Mouse (Mus musculus): ENCODE data around the gene Elovl5. TPM values are rescaled to one million over a fixed set of nuclear protein-coding genes. Genes with fewer than 3 reads are reported as not detected.

The Elovl5 gene
- polyA plus RNA-seq, 1 experiment from 2014 or later = 96.1 TPM

GRCm38 (mm10) chr9:78016288-78016687 is 99.1 kb downstream of the Elovl5 start:
- H3K4me3 ChIP-seq (ENCODE audit: low read depth, low read length) = no peak overlapping the region
- H3K9ac ChIP-seq (ENCODE audit: low read length) = no peak overlapping the region
- no peaks in the 10 kb centered on the region for H3K9me3 ChIP-seq (ENCODE audit: control insufficient read depth, low read length)
- 79% methylated on average over 15 of the region's 15 CpGs for WGBS
- H3K36me3 ChIP-seq (ENCODE audit: control insufficient read depth, insufficient read depth, low read length) = no peaks in the 10 kb centered on the region
- no peaks in the 10 kb centered on the region for H3K4me1 ChIP-seq (ENCODE audit: control insufficient read depth, insufficient read depth, low read length)
- DNase-seq (ENCODE audit: low spot score) (peak; percentile 11), ATAC-seq (ENCODE audit: insufficient read depth, low FRiP score, low TSS enrichment) (no peak)
- H3K27ac ChIP-seq (ENCODE audit: low read depth, low read length) = no peak overlapping the region
- no peaks in the 10 kb centered on the region for H3K27me3 ChIP-seq (ENCODE audit: control insufficient read depth, insufficient read depth, low read length)
- no peak overlapping the region for H3K4me2 ChIP-seq (ENCODE audit: low read depth)

GRCm38 (mm10) chr9:78021256-78021655 is 104.1 kb downstream of the Elovl5 start:
- Histone ChIP-seq H3K9me3 (ENCODE audit: control insufficient read depth, low read length) (no peaks in the 10 kb centered on the region), H3K27ac (ENCODE audit: low read depth, low read length) (no peak overlapping the region), H3K36me3 (ENCODE audit: control insufficient read depth, insufficient read depth, low read length) (no peaks in the 10 kb centered on the region), H3K4me3 (ENCODE audit: low read depth, low read length) (no peak overlapping the region), H3K9ac (ENCODE audit: low read length) (no peak overlapping the region), H3K4me2 (ENCODE audit: low read depth) (no peak overlapping the region), H3K27me3 (ENCODE audit: control insufficient read depth, insufficient read depth, low read length) (no peaks in the 10 kb centered on the region), H3K4me1 (ENCODE audit: control insufficient read depth, insufficient read depth, low read length) (0 out of 2 replicates have a peak, but pooled peaks cover 3% of the 10 kb centered on the region)
- peak; percentile 74 for ATAC-seq (ENCODE audit: insufficient read depth, low FRiP score, low TSS enrichment)
- DNase-seq (ENCODE audit: low spot score) = peak; percentile 51
- WGBS = 12% methylated on average over 9 of the region's 9 CpGs

- no peak for DNase-seq (ENCODE audit: low spot score)
- no peak for ATAC-seq (ENCODE audit: insufficient read depth, low FRiP score, low TSS enrichment)
- Histone ChIP-seq H3K4me1 (ENCODE audit: control insufficient read depth, insufficient read depth, low read length) (0 out of 2 replicates have a peak, but pooled peaks cover 3% of the 10 kb centered on the region), H3K4me3 (ENCODE audit: low read depth, low read length) (no peak overlapping the region), H3K9me3 (ENCODE audit: control insufficient read depth, low read length) (no peaks in the 10 kb centered on the region), H3K9ac (ENCODE audit: low read length) (no peak overlapping the region), H3K27me3 (ENCODE audit: control insufficient read depth, insufficient read depth, low read length) (no peaks in the 10 kb centered on the region), H3K27ac (ENCODE audit: low read depth, low read length) (no peak overlapping the region), H3K36me3 (ENCODE audit: control insufficient read depth, insufficient read depth, low read length) (no peaks in the 10 kb centered on the region), H3K4me2 (ENCODE audit: low read depth) (no peak overlapping the region)
- 79% methylated on average over 8 of the region's 8 CpGs for WGBS
Measured at GRCm38 (mm10) chr9:78022187-78022945, 105.2 kb downstream of the Elovl5 start.

GRCm38 (mm10) chr9:78024823-78025222 is 107.7 kb downstream of the Elovl5 start:
- H3K27me3 ChIP-seq (ENCODE audit: control insufficient read depth, insufficient read depth, low read length) = no peaks in the 10 kb centered on the region
- 0 out of 2 replicates have a peak, but pooled peaks cover 3% of the 10 kb centered on the region for H3K4me1 ChIP-seq (ENCODE audit: control insufficient read depth, insufficient read depth, low read length)
- DNase-seq (ENCODE audit: low spot score) (peak; percentile 57), ATAC-seq (ENCODE audit: insufficient read depth, low FRiP score, low TSS enrichment) (no peak)
- no peak overlapping the region for H3K9ac ChIP-seq (ENCODE audit: low read length)
- H3K36me3 ChIP-seq (ENCODE audit: control insufficient read depth, insufficient read depth, low read length) = no peaks in the 10 kb centered on the region
- H3K27ac ChIP-seq (ENCODE audit: low read depth, low read length) = no peak overlapping the region
- no peak overlapping the region for H3K4me3 ChIP-seq (ENCODE audit: low read depth, low read length)
- H3K9me3 ChIP-seq (ENCODE audit: control insufficient read depth, low read length) = no peaks in the 10 kb centered on the region
- no peak overlapping the region for H3K4me2 ChIP-seq (ENCODE audit: low read depth)
- WGBS = 20% methylated on average over 3 of the region's 3 CpGs

- no peak for ATAC-seq (ENCODE audit: insufficient read depth, low FRiP score, low TSS enrichment)
- no peak for DNase-seq (ENCODE audit: low spot score)
- Histone ChIP-seq H3K27ac (ENCODE audit: low read depth, low read length) (no peak overlapping the region), H3K9ac (ENCODE audit: low read length) (no peak overlapping the region), H3K27me3 (ENCODE audit: control insufficient read depth, insufficient read depth, low read length) (no peaks in the 10 kb centered on the region), H3K4me1 (ENCODE audit: control insufficient read depth, insufficient read depth, low read length) (no peaks in the 10 kb centered on the region), H3K4me3 (ENCODE audit: low read depth, low read length) (no peak overlapping the region), H3K9me3 (ENCODE audit: control insufficient read depth, low read length) (no peaks in the 10 kb centered on the region), H3K36me3 (ENCODE audit: control insufficient read depth, insufficient read depth, low read length) (no peaks in the 10 kb centered on the region), H3K4me2 (ENCODE audit: low read depth) (no peak overlapping the region)
- 86% methylated on average over 3 of the region's 3 CpGs for WGBS
Measured at GRCm38 (mm10) chr9:78027099-78027498, 109.9 kb downstream of the Elovl5 start.

- no peaks in the 10 kb centered on the region for H3K4me1 ChIP-seq (ENCODE audit: control insufficient read depth, insufficient read depth, low read length)
- 90% methylated on average over 10 of the region's 10 CpGs for WGBS
Measured at GRCm38 (mm10) chr9:78030835-78031456, 113.8 kb downstream of the Elovl5 start.

GRCm38 (mm10) chr9:78032930-78033329 is 115.8 kb downstream of the Elovl5 start:
- DNase-seq (ENCODE audit: low spot score) (no peak), ATAC-seq (ENCODE audit: insufficient read depth, low FRiP score, low TSS enrichment) (no peak)
- no peak overlapping the region for H3K4me3 ChIP-seq (ENCODE audit: low read depth, low read length)
- no peaks in the 10 kb centered on the region for H3K27me3 ChIP-seq (ENCODE audit: control insufficient read depth, insufficient read depth, low read length)
- no peaks in the 10 kb centered on the region for H3K4me1 ChIP-seq (ENCODE audit: control insufficient read depth, insufficient read depth, low read length)
- H3K9me3 ChIP-seq (ENCODE audit: control insufficient read depth, low read length) = no peaks in the 10 kb centered on the region
- H3K4me2 ChIP-seq (ENCODE audit: low read depth) = no peak overlapping the region
- H3K27ac ChIP-seq (ENCODE audit: low read depth, low read length) = no peak overlapping the region
- WGBS = 89% methylated on average over 4 of the region's 4 CpGs
- H3K36me3 ChIP-seq (ENCODE audit: control insufficient read depth, insufficient read depth, low read length) = no peaks in the 10 kb centered on the region
- H3K9ac ChIP-seq (ENCODE audit: low read length) = no peak overlapping the region

More at GRCm38 (mm10) chr9:78030835-78031456, 113.8 kb downstream of the Elovl5 start:
- H3K4me2 ChIP-seq (ENCODE audit: low read depth) = no peak overlapping the region
- H3K9ac ChIP-seq (ENCODE audit: low read length) = no peak overlapping the region
- DNase-seq (ENCODE audit: low spot score) (no peak), ATAC-seq (ENCODE audit: insufficient read depth, low FRiP score, low TSS enrichment) (no peak)
- H3K4me3 ChIP-seq (ENCODE audit: low read depth, low read length) = no peak overlapping the region
- no peaks in the 10 kb centered on the region for H3K27me3 ChIP-seq (ENCODE audit: control insufficient read depth, insufficient read depth, low read length)
- no peaks in the 10 kb centered on the region for H3K36me3 ChIP-seq (ENCODE audit: control insufficient read depth, insufficient read depth, low read length)
- no peak overlapping the region for H3K27ac ChIP-seq (ENCODE audit: low read depth, low read length)
- no peaks in the 10 kb centered on the region for H3K9me3 ChIP-seq (ENCODE audit: control insufficient read depth, low read length)

Data from neural tube, embryonic 11.5 days (tissue).